ENCODE assay signal across 16 mouse cellular contexts in the genomic region with DNA sequence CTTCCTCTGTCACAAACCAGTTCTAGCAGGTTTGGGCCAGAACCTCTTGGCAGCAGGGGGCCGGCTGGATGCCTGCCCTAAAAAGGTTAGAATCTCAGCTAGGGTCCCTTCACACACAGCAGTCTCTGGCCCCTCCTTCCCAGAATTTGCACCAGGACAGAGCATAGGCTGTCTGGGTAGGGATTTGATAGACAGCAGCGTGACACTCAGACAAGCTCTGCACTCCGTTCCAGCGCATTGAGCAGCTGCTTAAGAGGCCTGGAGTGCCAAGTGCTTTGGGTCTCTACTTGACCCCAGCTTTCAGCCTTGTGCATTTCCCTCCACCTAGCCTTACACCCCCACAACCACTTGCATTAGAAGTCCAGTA. TPM values are rescaled to one million over a fixed set of nuclear protein-coding genes. Genes with fewer than 3 reads are reported as not detected.
DNase-seq lines count a peak whose midpoint lies in the region; ATAC-seq and TF ChIP-seq lines count a peak whose summit lies in the region.
"Had no signal": no experiment of that assay in that cellular context is flagged by ENCODE, and none has a peak within 500 bp of the region (broad histone marks: within the 10 kb centered on the region; RNA-seq: fewer than 3 reads in every experiment).

No protein-coding gene starts in this region.

- peaks cover 8% of the 10 kb centered on the region; the same call in 1 of the 2 replicates for H3K9me3 ChIP-seq in midbrain, embryonic 10.5 days (replicated peaks)
- no peaks in the 10 kb centered on the region for H3K9me3 ChIP-seq in midbrain, embryonic 15.5 days
- no peaks in the 10 kb centered on the region for H3K9me3 ChIP-seq in embryonic facial prominence, embryonic 12.5 days
- no peaks in the 10 kb centered on the region; the same call in 1 of the 2 replicates for H3K9me3 ChIP-seq in stomach, embryonic 16.5 days (replicated peaks; ENCODE audit: control insufficient read depth, low read length)

- H3K4me2 ChIP-seq in midbrain, embryonic 15.5 days, result no peak overlapping the region
- peak overlapping the region; percentile 59 for H3K4me2 ChIP-seq in embryonic facial prominence, embryonic 12.5 days (replicated peaks)
- peak overlapping the region; percentile 7; the same call in 1 of the 2 replicates for H3K4me2 ChIP-seq in stomach, embryonic 16.5 days (ENCODE audit: low read depth, low read length)
- H3K4me2 ChIP-seq: heart, embryonic 13.5 days; hindbrain, embryonic 13.5 days; liver, embryonic 11.5 days; midbrain, embryonic 12.5 days had no signal

- DNase-seq in gastrocnemius, adult 2 months, result peak; percentile 29
- no peak for DNase-seq in gastrocnemius, adult 8-10 months (ENCODE audit: low spot score in 2 of 2)
- peak; percentile 49 for DNase-seq in midbrain, embryonic 10.5 days (ENCODE audit: low spot score)
- no peak for DNase-seq in frontal cortex, adult 2 months (ENCODE audit: extremely low spot score in 1 of 2, low spot score in 1 of 2)
- DNase-seq: cerebellum, adult 2 months; lung, postnatal 10 days; thymus, postnatal 14 days had no signal

- no peak overlapping the region for H3K9ac ChIP-seq in midbrain, embryonic 15.5 days
- H3K9ac ChIP-seq in embryonic facial prominence, embryonic 12.5 days, result peak overlapping the region; percentile 70
- 0 out of 2 replicates have a peak overlapping the region, but pooled peaks have one; percentile 42 for H3K9ac ChIP-seq in stomach, embryonic 16.5 days (ENCODE audit: low read length)
- H3K9ac ChIP-seq: heart, embryonic 13.5 days; hindbrain, embryonic 13.5 days; midbrain, embryonic 12.5 days had no signal

- H3K27me3 ChIP-seq in midbrain, embryonic 10.5 days (ENCODE audit: low read depth, poor library complexity, severe bottlenecking), result peaks cover 100% of the 10 kb centered on the region
- H3K27me3 ChIP-seq in midbrain, embryonic 15.5 days (replicated peaks), result peaks cover 88% of the 10 kb centered on the region
- peaks cover 40% of the 10 kb centered on the region for H3K27me3 ChIP-seq in embryonic facial prominence, embryonic 12.5 days
- H3K27me3 ChIP-seq in stomach, embryonic 16.5 days (ENCODE audit: control insufficient read depth, insufficient read depth, low read length), result peaks cover 82% of the 10 kb centered on the region

- WGBS in midbrain, embryonic 10.5 days, result 0% methylated on average over 4 of the region's 4 CpGs
- WGBS in midbrain, embryonic 15.5 days, result 3% methylated on average over 4 of the region's 4 CpGs
- 3% methylated on average over 4 of the region's 4 CpGs for WGBS in embryonic facial prominence, embryonic 12.5 days
- WGBS in stomach, embryonic 16.5 days, result 18% methylated on average over 4 of the region's 4 CpGs

- TF ChIP-seq CTCF in gastrocnemius, adult 2 months (IDR thresholded peaks at IDR 0.05), result no peak

- no peak overlapping the region for H3K27ac ChIP-seq in gastrocnemius, adult 2 months
- no peak overlapping the region for H3K27ac ChIP-seq in midbrain, embryonic 10.5 days (replicated peaks)
- no peak overlapping the region for H3K27ac ChIP-seq in midbrain, embryonic 15.5 days
- H3K27ac ChIP-seq in embryonic facial prominence, embryonic 12.5 days, result peak overlapping the region; percentile 83
- peak overlapping the region; percentile 91; the same call in 1 of the 2 replicates for H3K27ac ChIP-seq in stomach, embryonic 16.5 days (ENCODE audit: low read length)
- H3K27ac ChIP-seq: heart, embryonic 13.5 days; hindbrain, embryonic 13.5 days; midbrain, embryonic 12.5 days had no signal

- ATAC-seq in midbrain, embryonic 15.5 days (replicated peaks), result no peak
- ATAC-seq in embryonic facial prominence, embryonic 12.5 days (ENCODE audit: insufficient number of reproducible peaks, insufficient read depth, low FRiP score, low TSS enrichment), result 0 out of 2 replicates have a peak, but pooled peaks have one; percentile 7
- ATAC-seq in stomach, embryonic 16.5 days (ENCODE audit: insufficient read depth, low FRiP score), result peak; percentile 1; the same call in 1 of the 2 replicates
- ATAC-seq in activated CD4-positive, CD25-positive, alpha-beta regulatory T cell, adult 4 months, result no peak

- H3K36me3 ChIP-seq in midbrain, embryonic 10.5 days, result no peaks in the 10 kb centered on the region
- no peaks in the 10 kb centered on the region for H3K36me3 ChIP-seq in midbrain, embryonic 15.5 days (replicated peaks)
- H3K36me3 ChIP-seq in embryonic facial prominence, embryonic 12.5 days, result no peaks in the 10 kb centered on the region
- H3K36me3 ChIP-seq in stomach, embryonic 16.5 days (ENCODE audit: control insufficient read depth, insufficient read depth, low read length), result no peaks in the 10 kb centered on the region
- H3K36me3 ChIP-seq: heart, embryonic 13.5 days; hindbrain, embryonic 13.5 days; midbrain, embryonic 12.5 days had no signal

- intact Hi-C loops in gastrocnemius, adult 2 months (cut with DNase I), result no loop called here

- H3K4me1 ChIP-seq in midbrain, embryonic 10.5 days, result peaks cover 52% of the 10 kb centered on the region
- peaks cover 16% of the 10 kb centered on the region for H3K4me1 ChIP-seq in midbrain, embryonic 15.5 days
- peaks cover 30% of the 10 kb centered on the region for H3K4me1 ChIP-seq in embryonic facial prominence, embryonic 12.5 days
- H3K4me1 ChIP-seq in stomach, embryonic 16.5 days (ENCODE audit: control insufficient read depth, insufficient read depth, low read length), result peaks cover 9% of the 10 kb centered on the region

- no peak overlapping the region for H3K4me3 ChIP-seq in gastrocnemius, adult 2 months
- no peak overlapping the region for H3K4me3 ChIP-seq in midbrain, embryonic 10.5 days
- no peak overlapping the region for H3K4me3 ChIP-seq in midbrain, embryonic 15.5 days
- H3K4me3 ChIP-seq in embryonic facial prominence, embryonic 12.5 days, result peak overlapping the region; percentile 59
- H3K4me3 ChIP-seq in stomach, embryonic 16.5 days (replicated peaks; ENCODE audit: low read length), result peak overlapping the region; percentile 23; the same call in 1 of the 2 replicates
- H3K4me3 ChIP-seq: heart, embryonic 13.5 days; hindbrain, embryonic 13.5 days; midbrain, embryonic 12.5 days had no signal

RNA-seq across cellular contexts. Expression of gene Six2, which starts 2.9 kb away (rescaled TPM):
- total RNA-seq in gastrocnemius, adult 2 months (2021), result 10 to 100 TPM; 10.6 to 29.0 TPM
- total RNA-seq in gastrocnemius, adult 8-10 months (2022), result 10 to 100 TPM; 24.2 to 32.0 (median 27.8) TPM
- 1.6 and 3.0 TPM in 2 replicates for polyA plus RNA-seq in midbrain, embryonic 10.5 days (2016; fragmentation: Nextera tagmentation; extraction: Ambion mirVana)
- 0.27 and 0.49 TPM in 2 replicates for polyA plus RNA-seq in midbrain, embryonic 15.5 days (2015; fragmentation: Nextera tagmentation; extraction: Ambion mirVana)
- polyA plus RNA-seq in embryonic facial prominence, embryonic 12.5 days (2016; fragmentation: Nextera tagmentation; extraction: Ambion mirVana), result 33.2 and 38.0 TPM in 2 replicates
- polyA plus RNA-seq in stomach, embryonic 16.5 days (2015; fragmentation: Nextera tagmentation; extraction: Ambion mirVana), result 2.6 and 3.4 TPM in 2 replicates
- not detected for polyA plus RNA-seq in activated CD4-positive, CD25-positive, alpha-beta regulatory T cell, adult 4 months (2017; shearing (Covaris generic))
- 0.68 and 0.69 TPM in 2 replicates for polyA plus RNA-seq in frontal cortex, adult 2 months (2012; rRNA removed)
- polyA plus RNA-seq: neural tube, embryonic 14.5 days had no signal

Comparison
In these comparisons a context has a peak if more than half of its experiments do, and no peak if none do; other contexts are left out.
1. DNase-seq: peak in gastrocnemius, adult 2 months (single experiment) and midbrain, embryonic 10.5 days (single experiment); none in gastrocnemius, adult 8-10 months (0 of 2) and frontal cortex, adult 2 months (0 of 2).
2. H3K27ac ChIP-seq: peak in embryonic facial prominence, embryonic 12.5 days (single experiment) and stomach, embryonic 16.5 days (single experiment); none in gastrocnemius, adult 2 months (single experiment), midbrain, embryonic 10.5 days (single experiment) and midbrain, embryonic 15.5 days (single experiment).
3. H3K4me3 ChIP-seq: peak in embryonic facial prominence, embryonic 12.5 days (single experiment) and stomach, embryonic 16.5 days (single experiment); none in gastrocnemius, adult 2 months (single experiment), midbrain, embryonic 10.5 days (single experiment) and midbrain, embryonic 15.5 days (single experiment).
4. ATAC-seq: peak in embryonic facial prominence, embryonic 12.5 days (single experiment) and stomach, embryonic 16.5 days (single experiment); none in midbrain, embryonic 15.5 days (single experiment) and activated CD4-positive, CD25-positive, alpha-beta regulatory T cell, adult 4 months (single experiment).